27 mouse cellular contexts compared by ENCODE assay signal in the genomic region with DNA sequence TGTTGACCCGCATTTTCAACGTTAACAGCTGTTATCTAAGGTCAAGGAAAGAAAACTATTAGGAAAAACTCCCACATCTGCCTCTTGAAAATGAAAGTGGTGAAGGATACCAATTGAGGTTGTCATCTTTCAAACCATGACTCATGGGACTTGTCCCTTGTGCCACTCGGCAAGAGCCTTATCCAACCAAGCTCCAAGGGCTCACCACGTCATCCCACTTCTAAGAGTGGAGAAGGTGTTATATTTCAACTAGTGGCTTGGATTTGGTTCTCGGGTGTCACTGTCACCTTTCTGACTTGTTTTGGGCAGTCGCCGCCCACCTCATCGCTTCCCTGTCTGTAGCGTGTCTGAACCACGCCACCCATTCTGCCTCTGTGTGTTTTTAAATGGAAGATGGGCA. TPM values are rescaled to one million over a fixed set of nuclear protein-coding genes. Genes with fewer than 3 reads are reported as not detected.
"Had no signal": no experiment of that assay in that cellular context is flagged by ENCODE, and none has a peak within 500 bp of the region (broad histone marks: within the 10 kb centered on the region; RNA-seq: fewer than 3 reads in every experiment).

No protein-coding gene starts in this region.

- H3K9me3 ChIP-seq: lung, embryonic 15.5 days; megakaryocyte, embryonic 14.5 days; midbrain, embryonic 13.5 days; midbrain, embryonic 15.5 days; neural tube, embryonic 13.5 days; neural tube, embryonic 15.5 days had no signal

- H3K4me3 ChIP-seq: lung, embryonic 15.5 days; megakaryocyte, embryonic 14.5 days; midbrain, embryonic 13.5 days; midbrain, embryonic 15.5 days; neural tube, embryonic 13.5 days; neural tube, embryonic 15.5 days had no signal

- H3K4me2 ChIP-seq: lung, embryonic 15.5 days; midbrain, embryonic 11.5 days; midbrain, embryonic 13.5 days; midbrain, embryonic 15.5 days; neural tube, embryonic 13.5 days; neural tube, embryonic 15.5 days had no signal

- H3K27ac ChIP-seq: lung, embryonic 15.5 days; macrophage; midbrain, embryonic 13.5 days; midbrain, embryonic 15.5 days; neural tube, embryonic 13.5 days; neural tube, embryonic 15.5 days had no signal

- ATAC-seq: liver, postnatal 0 days; lung, postnatal 0 days; midbrain, embryonic 13.5 days; midbrain, embryonic 15.5 days had no signal

- DNase-seq: liver, postnatal 0 days; lung, adult 2 months; lung, postnatal 14 days; lung, postnatal 36 days; retina, postnatal 1 day; right cerebral cortex, adult 18-20 months; right cerebral cortex, postnatal 25 days; right cerebral cortex, postnatal 4 days; spleen, adult 18-20 months; thymus, adult 18-20 months; thymus, postnatal 14 days; thymus, postnatal 36 days had no signal

- H3K9ac ChIP-seq: liver, postnatal 0 days; lung, embryonic 15.5 days; midbrain, embryonic 13.5 days; midbrain, embryonic 15.5 days; neural tube, embryonic 13.5 days; neural tube, embryonic 15.5 days had no signal

- H3K27me3 ChIP-seq: lung, embryonic 15.5 days; midbrain, embryonic 13.5 days; midbrain, embryonic 15.5 days; neural tube, embryonic 13.5 days; neural tube, embryonic 15.5 days had no signal

- H3K36me3 ChIP-seq: lung, embryonic 15.5 days; midbrain, embryonic 13.5 days; midbrain, embryonic 15.5 days; neural tube, embryonic 13.5 days; neural tube, embryonic 15.5 days had no signal

- H3K4me1 ChIP-seq: lung, embryonic 15.5 days; megakaryocyte, embryonic 14.5 days; midbrain, embryonic 13.5 days; midbrain, embryonic 15.5 days; neural tube, embryonic 13.5 days; neural tube, embryonic 15.5 days had no signal

RNA-seq across cellular contexts. Expression of a gene that starts 56.7 kb away (rescaled TPM):
- total RNA-seq: megakaryocyte progenitor cell, adult 5-6 weeks; midbrain, postnatal 0 days had no signal
- polyA plus RNA-seq: liver, postnatal 0 days; macrophage; midbrain, embryonic 11.5 days; midbrain, embryonic 13.5 days; neural tube, embryonic 11.5 days; stomach, embryonic 14.5 days; thymus, postnatal 0 days had no signal

RNA-seq across cellular contexts. Expression of a gene that starts 59.0 kb away (rescaled TPM):
- total RNA-seq: megakaryocyte progenitor cell, adult 5-6 weeks; monocyte, adult 5-6 weeks had no signal
- polyA plus RNA-seq: macrophage had no signal
